Mouse (Mus musculus) adrenal gland, postnatal 14 days (tissue): Measurements from ENCODE around the gene Acad12. TPM values are rescaled to one million over a fixed set of nuclear protein-coding genes. Genes with fewer than 3 reads are reported as not detected.
"Not testable (repeated sequence)": the region's sequence is repeated elsewhere in the genome, so short reads cannot be mapped to it uniquely, and the experiment has no call there.

Experiments used
- DNase-seq: peaks from one replicate; pipeline ENCODE4 v3.0.0; 2021; ENCODE audit warnings: mixed read lengths
- long read RNA-seq, 2 experiments: library from polyadenylated mRNA; stranded (forward); transcript quantifications; one replicate each; pipeline ENCODE4 v2.0.0; 2021
- total RNA-seq: library from RNA; stranded (reverse); gene quantifications from 2 replicates; pipeline ENCODE4 v1.2.3, GENCODE M21; 2021

Acad12 gene
- total RNA-seq: 25.1 and 29.1 TPM in 2 replicates
- long read RNA-seq, experiment 1, transcript Acad12-201 (11 exons, 3,881 nt): major isoform, 9 of 63 reads
- long read RNA-seq, experiment 1, partial matches to known transcripts: 5 of 63 reads
- long read RNA-seq, experiment 1, other reads (novel, unspliced or antisense): 49 of 63 reads
- long read RNA-seq, experiment 2, transcript Acad12-201 (11 exons, 3,881 nt): major isoform, 8 of 58 reads
- long read RNA-seq, experiment 2, partial matches to known transcripts: 9 of 58 reads
- long read RNA-seq, experiment 2, other reads (novel, unspliced or antisense): 41 of 58 reads

DNA sequence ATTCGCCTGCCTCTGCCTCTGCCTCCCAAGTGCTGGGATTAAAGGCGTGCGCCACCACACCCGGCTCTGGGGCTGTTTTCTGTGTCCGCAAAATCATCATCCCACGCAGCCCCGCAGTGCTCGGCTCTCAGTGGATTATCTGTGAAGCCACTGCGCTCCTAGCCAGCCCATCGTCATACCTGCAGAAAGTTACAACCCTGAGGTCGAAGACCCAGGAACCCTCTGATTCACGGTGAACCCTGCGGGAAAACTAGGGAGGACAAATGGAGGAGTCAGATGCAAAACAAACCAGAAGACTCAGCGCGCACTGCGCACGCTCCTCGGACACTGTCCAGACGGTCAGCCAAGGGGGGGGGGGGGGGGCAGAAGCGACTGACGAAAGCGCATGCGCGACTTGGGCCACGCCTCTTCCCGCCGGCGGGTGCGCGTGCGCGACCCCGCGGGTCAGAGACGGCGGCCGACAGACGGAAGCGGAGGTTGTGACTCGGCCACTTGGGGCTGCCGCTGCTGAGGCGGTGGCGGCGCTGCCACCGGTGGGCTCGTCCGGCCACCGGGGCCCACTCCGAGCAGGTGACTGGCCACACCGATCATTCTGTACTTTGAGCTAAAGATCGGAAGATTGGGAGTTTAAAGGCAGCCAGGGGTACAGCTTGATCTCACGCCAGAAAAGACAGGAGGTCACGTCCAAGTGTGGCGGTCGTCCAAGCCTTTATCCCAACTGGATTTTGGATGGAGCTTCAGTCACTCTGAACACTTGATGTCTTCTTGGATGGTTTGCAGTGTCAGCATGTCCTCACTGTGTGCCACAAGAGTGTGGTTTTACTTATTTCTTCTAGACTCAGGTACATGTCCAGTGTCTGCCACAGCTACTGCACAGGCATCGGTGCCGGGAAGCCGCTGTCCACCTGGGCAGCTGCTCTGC, at the start of gene Acad12:
TSS of gene Acad12 (minus strand) at position 347 of the 922 bp plus-strand sequence.
- DNase-seq: peak; percentile 92

- DNase-seq: no peak
Observed at GRCm38 (mm10) chr5:121668411-121668810, 49.7 kb upstream of the Acad12 start.

DNA sequence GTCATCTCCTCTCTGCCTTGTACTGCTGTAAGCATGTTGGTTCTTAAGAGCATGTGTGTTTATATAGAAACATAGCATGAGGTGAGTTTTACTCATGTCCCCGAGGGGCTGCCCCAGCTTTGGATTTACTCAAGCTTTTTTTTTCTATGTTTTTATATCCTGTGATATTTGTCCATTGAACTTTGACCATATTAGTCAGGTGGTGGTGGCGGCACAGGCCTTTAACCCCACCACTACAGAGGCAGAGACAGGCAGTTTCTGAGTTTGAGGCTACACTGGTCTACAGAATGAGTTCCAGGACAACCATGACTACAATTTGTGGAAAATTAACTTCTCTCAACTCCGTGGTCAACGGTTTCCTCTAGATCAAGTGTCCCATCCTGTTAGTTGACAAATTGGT, 48.3 kb upstream of the Acad12 start:
- no peak for DNase-seq

- DNase-seq: no peak
Observed at GRCm38 (mm10) chr5:121664971-121665370, 46.2 kb upstream of the Acad12 start.

GRCm38 (mm10) chr5:121664078-121664477, 45.3 kb upstream of the Acad12 start:
- no peak for DNase-seq

DNA sequence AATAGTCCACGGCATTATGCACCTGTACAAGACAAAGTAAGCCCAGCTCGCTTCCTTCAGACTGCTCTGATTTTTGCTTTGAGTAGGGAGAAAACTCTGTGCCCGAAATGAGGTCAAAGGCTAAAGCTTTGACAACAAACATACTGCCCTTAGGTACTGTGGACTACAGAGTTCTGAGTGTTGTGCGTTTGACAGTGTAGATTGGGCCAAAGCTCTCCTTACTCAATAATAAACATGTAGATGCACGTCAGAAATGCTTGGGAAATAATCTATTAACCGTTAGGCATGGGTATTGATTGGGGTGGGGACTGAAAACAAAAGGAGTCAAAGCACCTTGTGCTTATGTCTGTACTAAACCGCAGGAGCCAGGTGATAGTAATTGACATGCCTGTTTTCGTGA, 44.7 kb upstream of the Acad12 start:
- DNase-seq: no peak

DNA sequence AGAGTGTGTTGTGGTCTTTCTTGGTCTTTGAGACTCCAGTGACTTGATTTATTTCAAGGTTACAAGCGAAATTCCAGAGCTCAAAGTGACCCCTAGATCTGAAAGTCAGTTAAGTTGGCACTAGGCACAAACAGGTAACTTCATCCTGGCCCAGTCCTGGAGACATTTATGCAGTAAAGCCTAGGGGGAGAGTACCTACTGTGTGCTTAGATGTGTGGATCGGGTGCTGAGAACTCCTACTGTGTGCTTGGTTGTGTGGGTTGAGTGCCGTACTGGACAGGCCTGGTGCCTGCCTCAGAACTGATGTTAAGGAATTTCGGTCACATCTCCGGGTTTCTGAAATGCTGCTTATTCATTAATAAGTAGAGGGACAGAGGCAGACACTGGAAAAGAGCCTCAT, 42.8 kb upstream of the Acad12 start:
- DNase-seq: no peak

DNA sequence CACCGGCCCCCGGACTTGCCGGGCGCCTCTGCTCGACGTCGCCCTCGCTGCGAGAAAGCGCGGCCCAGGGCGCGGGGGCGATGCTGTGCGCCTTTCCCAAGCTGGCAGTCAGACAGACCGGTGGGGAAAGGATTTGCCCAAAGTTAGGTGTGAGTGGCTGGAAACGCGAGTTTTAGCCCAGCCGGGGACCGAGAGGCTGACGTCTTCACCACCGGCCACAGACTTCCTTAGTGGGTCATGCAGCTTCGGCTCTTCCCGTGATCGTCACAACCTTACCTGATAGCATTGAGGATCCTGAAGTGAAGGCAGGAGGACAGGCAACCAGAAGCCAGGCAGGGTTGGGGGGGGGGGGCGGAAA, 42.1 kb upstream of the Acad12 start:
- DNase-seq: peak; percentile 56

DNA sequence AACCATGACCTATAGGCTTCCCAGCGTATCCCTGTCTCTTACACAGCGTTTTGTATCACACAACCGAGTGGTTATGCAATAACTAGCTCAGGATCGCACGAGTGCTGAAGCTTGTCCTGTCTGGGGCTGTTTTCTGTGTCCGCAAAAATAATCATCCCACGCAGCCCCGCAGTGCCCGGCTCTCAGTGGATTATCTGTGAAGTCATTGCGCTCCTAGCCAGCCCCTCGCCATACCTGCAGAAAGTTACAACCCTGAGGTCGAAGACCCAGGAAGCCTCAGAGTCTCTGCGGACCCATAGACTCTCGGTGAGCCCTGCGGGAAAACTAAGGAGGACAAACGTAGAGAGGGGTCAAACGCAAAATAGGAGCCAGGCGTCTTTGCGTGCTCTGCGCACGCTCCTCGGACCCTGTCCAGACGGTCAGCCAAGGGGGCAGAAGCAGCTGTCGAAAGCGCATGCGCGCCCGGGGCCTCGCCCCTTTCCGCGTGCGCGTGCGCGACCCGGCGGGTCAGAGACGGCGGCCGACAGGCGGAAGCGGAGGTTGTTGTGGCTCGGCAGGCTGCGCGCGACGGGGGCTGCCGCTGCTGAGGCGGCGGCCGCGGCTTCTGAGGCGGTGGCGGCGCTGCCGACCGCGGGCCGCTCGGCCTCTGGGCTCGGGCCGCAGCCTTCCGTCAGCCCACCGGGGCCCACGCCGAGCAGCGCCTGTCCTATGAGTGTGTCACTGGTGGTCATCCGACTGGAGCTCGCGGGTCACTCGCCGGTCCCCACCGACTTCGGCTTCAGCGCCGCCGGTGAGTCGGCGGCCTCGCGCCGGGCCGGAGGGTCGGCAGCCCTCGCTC, 41.5 kb upstream of the Acad12 start, which contains the start of the genes Acad10 and Brap:
TSS of gene Acad10 (minus strand) at position 456 of the 838 bp plus-strand sequence.
TSS of gene Brap (plus strand) at position 505 of the 838 bp plus-strand sequence.
- DNase-seq: peak; percentile 98

GRCm38 (mm10) chr5:121657656-121658055, 38.9 kb upstream of the Acad12 start:
- not testable (repeated sequence) for DNase-seq

GRCm38 (mm10) chr5:121656866-121657265, 38.1 kb upstream of the Acad12 start:
- DNase-seq: not testable (repeated sequence)

DNA sequence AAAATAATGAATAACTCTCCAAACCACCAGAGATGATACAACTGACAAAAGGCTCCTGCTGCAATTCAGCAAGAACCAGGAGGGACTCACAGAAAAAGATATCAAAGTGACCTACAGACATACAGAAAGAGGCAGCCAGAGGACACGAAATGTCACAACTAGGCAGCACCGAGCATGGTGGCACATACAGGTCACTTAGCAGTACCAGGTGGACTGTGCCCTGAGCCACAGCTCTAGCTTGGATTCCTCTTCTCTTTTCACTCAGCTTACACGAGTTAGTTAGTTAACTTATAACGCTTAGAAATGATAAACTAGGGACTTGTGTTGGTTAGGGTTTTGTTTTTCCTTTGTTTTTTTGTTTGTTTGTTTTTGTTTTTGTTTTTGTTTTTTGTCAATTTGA, 35.8 kb upstream of the Acad12 start:
- no peak for DNase-seq

GRCm38 (mm10) chr5:121649134-121649533, 30.4 kb upstream of the Acad12 start:
- peak; percentile 37 for DNase-seq

- DNase-seq: no peak
Observed at GRCm38 (mm10) chr5:121639601-121640000, 20.9 kb upstream of the Acad12 start.

DNA sequence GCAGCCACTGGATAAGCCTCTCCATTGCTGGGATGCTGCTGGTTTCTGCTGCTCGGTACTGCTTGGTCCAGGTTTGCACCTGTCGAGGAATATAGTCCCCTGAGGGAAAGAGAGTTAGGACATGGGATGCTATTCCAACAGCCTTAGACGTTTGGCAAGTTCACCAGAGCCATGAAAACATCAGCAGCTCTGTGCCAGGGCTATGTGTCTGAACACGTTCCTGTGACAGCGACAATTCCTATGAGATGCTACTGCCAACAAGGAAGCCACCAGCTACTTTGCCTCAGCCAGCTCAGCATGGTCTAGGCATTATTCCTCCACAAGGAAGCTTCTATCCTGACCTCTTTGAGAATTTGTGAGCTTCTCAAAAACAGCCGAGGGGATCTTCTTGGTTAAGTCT, 18.6 kb upstream of the Acad12 start:
- DNase-seq: no peak

- DNase-seq: no peak
Observed at GRCm38 (mm10) chr5:121634668-121635067, 15.9 kb upstream of the Acad12 start.

DNA sequence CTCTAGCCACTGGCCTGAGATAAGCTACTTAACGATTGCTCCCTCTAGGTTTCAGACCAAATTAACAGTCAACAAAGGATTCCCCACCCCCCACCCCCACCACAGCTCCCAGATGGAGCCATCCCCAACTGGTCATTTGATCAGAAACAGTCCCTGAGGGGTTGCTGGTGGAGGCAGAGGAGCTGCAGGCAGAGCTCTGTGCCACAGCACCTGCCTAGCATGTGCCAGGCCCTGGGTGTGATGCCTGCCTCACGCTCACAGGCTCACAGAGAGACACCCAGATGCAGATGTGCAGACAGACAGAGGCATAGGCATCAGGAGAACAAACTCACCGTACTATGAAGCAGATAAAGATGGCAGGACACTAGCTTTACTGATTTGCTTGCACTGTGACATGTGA, 14.1 kb upstream of the Acad12 start:
- DNase-seq: no peak

- DNase-seq: peak; percentile 17
Observed at GRCm38 (mm10) chr5:121631106-121631647, 12.4 kb upstream of the Acad12 start.

- DNase-seq: peak; percentile 91
Observed at GRCm38 (mm10) chr5:121627871-121628270, 9.1 kb upstream of the Acad12 start.

- no peak for DNase-seq
Observed at GRCm38 (mm10) chr5:121623241-121623640, 4.5 kb upstream of the Acad12 start.

DNA sequence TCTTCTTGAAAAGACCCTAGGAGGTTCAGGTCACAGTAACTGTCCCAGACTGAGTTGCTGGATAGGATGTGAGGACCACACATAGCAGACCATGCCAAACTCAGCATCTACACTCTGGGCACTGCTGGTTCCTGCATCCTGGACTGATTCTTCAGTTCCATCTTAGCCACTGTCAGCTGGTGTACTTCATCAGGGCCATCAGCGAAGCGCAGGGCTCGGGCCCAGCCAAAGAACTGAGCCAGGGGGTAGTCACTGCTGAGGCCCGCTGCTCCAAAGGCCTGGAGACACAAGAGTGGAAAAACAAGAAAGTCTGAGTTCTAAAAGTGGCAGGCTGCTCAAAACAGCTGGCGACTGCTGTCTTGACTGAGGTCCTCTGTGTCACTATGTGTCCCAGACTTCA, 2.4 kb upstream of the Acad12 start:
- DNase-seq: no peak

DNA sequence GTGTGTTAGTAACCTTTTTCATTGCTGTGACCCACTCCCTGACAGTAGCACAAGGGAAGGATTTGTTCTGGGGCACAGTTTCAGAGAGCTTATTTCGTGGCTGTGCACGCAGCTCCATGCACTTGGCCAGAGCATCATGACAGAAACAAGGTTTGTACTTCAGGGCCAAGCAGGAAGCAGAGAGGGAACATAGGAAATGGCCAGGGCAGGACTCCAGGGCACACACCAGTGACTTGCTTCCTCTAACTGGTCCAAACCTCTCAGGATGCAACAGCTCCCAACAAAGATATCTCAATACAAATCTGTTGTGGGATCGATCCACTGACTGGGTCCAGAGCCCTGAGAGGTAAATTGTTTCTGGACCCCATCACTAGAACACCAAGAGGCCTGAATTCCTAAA, 3.8 kb downstream of the Acad12 start:
- DNase-seq: not testable (repeated sequence)
